In the genomic region with DNA sequence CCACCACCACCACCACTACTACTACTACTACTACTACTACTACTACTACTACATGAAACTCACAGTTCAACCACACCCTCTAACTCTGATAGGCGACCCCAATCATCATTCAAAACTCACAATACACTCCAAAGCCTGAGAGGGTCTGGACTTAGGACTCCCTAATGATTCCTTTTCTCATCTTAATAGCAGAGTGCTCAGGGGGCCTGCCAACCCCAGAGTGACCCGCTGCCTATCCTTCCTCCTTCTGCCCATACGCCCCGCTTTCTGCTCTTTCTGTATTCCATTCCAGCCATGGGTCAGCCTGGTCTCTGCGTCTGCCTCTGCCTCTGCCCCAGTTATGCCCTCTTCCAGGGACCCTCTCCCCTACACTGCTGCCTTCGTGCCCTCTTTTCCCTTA, we compare ENCODE assay signal across 16 mouse cellular contexts.
"Had no signal": no experiment of that assay in that cellular context is flagged by ENCODE, and none has a peak within 500 bp of the region (broad histone marks: within the 10 kb centered on the region; RNA-seq: fewer than 3 reads in every experiment).

No protein-coding gene starts in this region.

- H3K4me2 ChIP-seq: neural tube, embryonic 13.5 days; neural tube, embryonic 15.5 days; stomach, embryonic 15.5 days had no signal

- DNase-seq: retina, postnatal 1 day; right cerebral cortex, adult 18-20 months; right cerebral cortex, postnatal 14 days; right cerebral cortex, postnatal 25 days; right cerebral cortex, postnatal 4 days; spleen, adult 18-20 months; thymus, adult 18-20 months; thymus, adult 2 months; thymus, postnatal 14 days; thymus, postnatal 25 days; thymus, postnatal 36 days; thymus, postnatal 4 days had no signal

- H3K36me3 ChIP-seq: neural tube, embryonic 13.5 days; neural tube, embryonic 15.5 days; stomach, embryonic 15.5 days had no signal

- H3K27ac ChIP-seq: neural tube, embryonic 13.5 days; neural tube, embryonic 15.5 days; stomach, embryonic 15.5 days; stomach, postnatal 0 days had no signal

- H3K9ac ChIP-seq: neural tube, embryonic 13.5 days; neural tube, embryonic 15.5 days; stomach, embryonic 15.5 days had no signal

- H3K4me3 ChIP-seq: neural tube, embryonic 13.5 days; neural tube, embryonic 15.5 days; stomach, embryonic 15.5 days had no signal

- H3K4me1 ChIP-seq: neural tube, embryonic 13.5 days; neural tube, embryonic 15.5 days; stomach, embryonic 15.5 days had no signal

- H3K27me3 ChIP-seq: neural tube, embryonic 13.5 days had no signal

- H3K9me3 ChIP-seq: neural tube, embryonic 13.5 days; neural tube, embryonic 15.5 days; stomach, embryonic 15.5 days had no signal
